ENCODE assay signal across 20 mouse cellular contexts in the genomic region with DNA sequence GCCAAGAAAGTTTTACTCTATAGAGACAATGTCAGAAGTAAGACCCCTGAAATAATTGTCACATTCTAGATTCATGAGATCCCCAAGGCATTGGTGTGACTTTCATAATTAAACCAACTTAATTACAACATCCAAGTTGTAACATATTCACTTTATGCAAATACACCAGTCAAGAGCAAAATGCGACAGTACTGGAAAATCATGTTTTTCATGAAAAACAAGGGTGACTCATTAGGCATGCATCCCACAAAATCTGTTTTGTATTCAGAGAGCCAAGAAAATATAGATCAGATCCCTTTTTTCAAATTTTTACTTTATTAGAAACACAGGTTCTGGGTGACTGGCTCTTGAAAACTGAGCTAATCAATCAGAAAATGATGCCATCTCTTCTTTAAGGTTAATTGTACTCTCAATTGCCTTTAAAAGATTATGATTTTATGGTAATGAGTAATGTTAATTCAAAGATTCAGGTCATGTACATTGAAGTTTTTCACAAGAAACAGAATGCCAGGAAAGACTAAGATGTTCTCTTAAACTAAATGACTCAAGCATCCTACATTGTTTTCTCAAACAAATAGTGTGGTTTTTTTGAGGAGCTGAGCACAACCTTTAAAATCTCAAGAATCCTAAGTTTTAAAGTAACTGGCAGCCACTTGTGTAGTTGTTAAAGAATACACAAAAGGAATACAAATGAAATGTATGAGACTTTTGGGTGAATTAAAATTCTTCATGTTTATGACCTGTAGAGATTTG.
DNase-seq lines count a peak whose midpoint lies in the region; ATAC-seq and TF ChIP-seq lines count a peak whose summit lies in the region.
"Had no signal": no experiment of that assay in that cellular context is flagged by ENCODE, and none has a peak within 500 bp of the region (broad histone marks: within the 10 kb centered on the region; RNA-seq: fewer than 3 reads in every experiment).

No protein-coding gene starts in this region.

- TF ChIP-seq POLR2A in brain, embryonic 14.5 days (IDR thresholded peaks at IDR 0.05; ENCODE audit: borderline replicate concordance, extremely low read depth, insufficient read depth, insufficient read length, poor library complexity, severe bottlenecking): no peak
- TF ChIP-seq POLR2A in thymus, adult 2 months (IDR thresholded peaks at IDR 0.05; ENCODE audit: control insufficient read depth, extremely low read depth, insufficient read depth, low read length, poor library complexity): no peak

- DNase-seq in forebrain, embryonic 11.5 days (ENCODE audit: low spot score): no peak
- DNase-seq in layer of hippocampus, adult 2 months (ENCODE audit: low spot score in 2 of 2): peak in 1 of 2 experiments; percentile 66
- no peak for DNase-seq in layer of hippocampus, postnatal 36 days
- peak; percentile 20 for DNase-seq in Muller cell, postnatal 12 days (ENCODE audit: inconsistent ontology term)
- peak; percentile 47 for DNase-seq in brain, embryonic 14.5 days (ENCODE audit: low read depth)
- DNase-seq in thymus, adult 2 months: no peak
- no peak for DNase-seq in kidney, adult 18-20 months
- DNase-seq: adrenal gland, postnatal 10 days; cerebellum, adult 2 months; cerebellum, postnatal 10 days; embryo, embryonic 11 days; gastrocnemius, adult 2 months; gastrocnemius, postnatal 25 days; kidney, adult 2 months had no signal

- no peaks in the 10 kb centered on the region for H3K36me3 ChIP-seq in forebrain, embryonic 16.5 days (ENCODE audit: control insufficient read depth, insufficient read depth)
- no peaks in the 10 kb centered on the region for H3K36me3 ChIP-seq in forebrain, embryonic 11.5 days (ENCODE audit: control insufficient read depth, insufficient read depth, low read length)
- no peaks in the 10 kb centered on the region for H3K36me3 ChIP-seq in thymus, adult 2 months (ENCODE audit: control insufficient read depth, insufficient read depth, low read length)
- H3K36me3 ChIP-seq: embryonic facial prominence, embryonic 15.5 days; heart, embryonic 12.5 days; hindbrain, embryonic 10.5 days; intestine, embryonic 15.5 days had no signal

- WGBS in forebrain, embryonic 16.5 days: 48% methylated on average over 1 of the region's 1 CpGs
- 89% methylated on average over 1 of the region's 1 CpGs for WGBS in forebrain, embryonic 11.5 days
- WGBS in thymus, adult 2 months: 94% methylated on average over 1 of the region's 1 CpGs

- peak; percentile 75 for ATAC-seq in forebrain, embryonic 16.5 days
- no peak for ATAC-seq in forebrain, embryonic 11.5 days (replicated peaks; ENCODE audit: low FRiP score)
- ATAC-seq: intestine, embryonic 15.5 days had no signal

- H3K27me3 ChIP-seq in forebrain, embryonic 16.5 days (replicated peaks; ENCODE audit: control insufficient read depth, insufficient read depth, low read length): no peaks in the 10 kb centered on the region
- no peaks in the 10 kb centered on the region for H3K27me3 ChIP-seq in forebrain, embryonic 11.5 days (ENCODE audit: control insufficient read depth, insufficient read depth, low read length)
- H3K27me3 ChIP-seq in thymus, adult 2 months (ENCODE audit: control insufficient read depth, insufficient read depth, low read length): no peaks in the 10 kb centered on the region
- H3K27me3 ChIP-seq: embryonic facial prominence, embryonic 15.5 days; heart, embryonic 12.5 days; intestine, embryonic 15.5 days had no signal

- H3K9me3 ChIP-seq in forebrain, embryonic 16.5 days (ENCODE audit: control insufficient read depth, low read length): no peaks in the 10 kb centered on the region
- H3K9me3 ChIP-seq in forebrain, embryonic 11.5 days (ENCODE audit: control insufficient read depth, low read length): no peaks in the 10 kb centered on the region
- H3K9me3 ChIP-seq: embryonic facial prominence, embryonic 15.5 days; heart, embryonic 12.5 days; hindbrain, embryonic 10.5 days; intestine, embryonic 15.5 days had no signal

- no peak overlapping the region for H3K4me3 ChIP-seq in forebrain, embryonic 16.5 days (replicated peaks; ENCODE audit: low read length)
- no peak overlapping the region for H3K4me3 ChIP-seq in forebrain, embryonic 11.5 days (ENCODE audit: low read depth, low read length)
- H3K4me3 ChIP-seq in layer of hippocampus, adult 2 months: no peak overlapping the region
- no peak overlapping the region for H3K4me3 ChIP-seq in thymus, adult 2 months (ENCODE audit: control insufficient read depth, insufficient read depth, low read length)
- H3K4me3 ChIP-seq: embryonic facial prominence, embryonic 15.5 days; gastrocnemius, adult 2 months; heart, embryonic 12.5 days; hindbrain, embryonic 10.5 days; intestine, embryonic 15.5 days had no signal

- H3K27ac ChIP-seq in forebrain, embryonic 16.5 days (ENCODE audit: low read length): no peak overlapping the region
- H3K27ac ChIP-seq in forebrain, embryonic 11.5 days (ENCODE audit: low read depth, low read length): no peak overlapping the region
- peak overlapping the region; percentile 67 for H3K27ac ChIP-seq in layer of hippocampus, adult 2 months
- no peak overlapping the region for H3K27ac ChIP-seq in thymus, adult 2 months (ENCODE audit: control insufficient read depth, insufficient read depth, low read length)
- H3K27ac ChIP-seq: embryonic facial prominence, embryonic 15.5 days; gastrocnemius, adult 2 months; hindbrain, embryonic 10.5 days; hindbrain, embryonic 14.5 days; intestine, embryonic 15.5 days had no signal

- H3K4me2 ChIP-seq in forebrain, embryonic 16.5 days (ENCODE audit: low read length): no peak overlapping the region
- no peak overlapping the region for H3K4me2 ChIP-seq in forebrain, embryonic 11.5 days (ENCODE audit: low read depth, low read length, severe bottlenecking)
- H3K4me2 ChIP-seq: embryonic facial prominence, embryonic 15.5 days; heart, embryonic 12.5 days; hindbrain, embryonic 14.5 days; intestine, embryonic 15.5 days had no signal

- no peaks in the 10 kb centered on the region for H3K4me1 ChIP-seq in forebrain, embryonic 16.5 days (replicated peaks; ENCODE audit: control insufficient read depth, insufficient read depth, low read length)
- no peaks in the 10 kb centered on the region for H3K4me1 ChIP-seq in forebrain, embryonic 11.5 days (replicated peaks; ENCODE audit: control insufficient read depth, insufficient read depth, low read length)
- H3K4me1 ChIP-seq in thymus, adult 2 months (replicated peaks; ENCODE audit: control insufficient read depth, insufficient read depth, low read length): no peaks in the 10 kb centered on the region
- H3K4me1 ChIP-seq: embryonic facial prominence, embryonic 15.5 days; heart, embryonic 12.5 days; hindbrain, embryonic 10.5 days; intestine, embryonic 15.5 days had no signal

- TF ChIP-seq CTCF in layer of hippocampus, adult 2 months (conservative IDR thresholded peaks at IDR 0.05): no peak
- no peak for TF ChIP-seq CTCF in brain, embryonic 14.5 days (IDR thresholded peaks at IDR 0.05; ENCODE audit: borderline replicate concordance, extremely low read depth, insufficient read depth, insufficient read length)
- TF ChIP-seq CTCF in thymus, adult 2 months (IDR thresholded peaks at IDR 0.05; ENCODE audit: borderline replicate concordance, control insufficient read depth, extremely low read depth, insufficient read depth, low read length, poor library complexity): no peak

- no peak overlapping the region for H3K9ac ChIP-seq in forebrain, embryonic 16.5 days (replicated peaks; ENCODE audit: low read depth, low read length)
- H3K9ac ChIP-seq in forebrain, embryonic 11.5 days (ENCODE audit: low read length): no peak overlapping the region
- H3K9ac ChIP-seq: embryonic facial prominence, embryonic 15.5 days; heart, embryonic 12.5 days; hindbrain, embryonic 14.5 days; intestine, embryonic 15.5 days had no signal

Comparison
In these comparisons a context has a peak if more than half of its experiments do, and no peak if none do; other contexts are left out.
1. DNase-seq: peak in Muller cell, postnatal 12 days (single experiment) and brain, embryonic 14.5 days (single experiment); none in forebrain, embryonic 11.5 days (single experiment), layer of hippocampus, postnatal 36 days (0 of 2), thymus, adult 2 months (single experiment) and kidney, adult 18-20 months (single experiment).